Mouse (Mus musculus): ENCODE data around the gene Gm42791. TPM values are rescaled to one million over a fixed set of nuclear protein-coding genes. Genes with fewer than 3 reads are reported as not detected.

The Gm42791 gene
- polyA plus RNA-seq, 1 experiment from 2014 or later, result 0.47 TPM

DNA sequence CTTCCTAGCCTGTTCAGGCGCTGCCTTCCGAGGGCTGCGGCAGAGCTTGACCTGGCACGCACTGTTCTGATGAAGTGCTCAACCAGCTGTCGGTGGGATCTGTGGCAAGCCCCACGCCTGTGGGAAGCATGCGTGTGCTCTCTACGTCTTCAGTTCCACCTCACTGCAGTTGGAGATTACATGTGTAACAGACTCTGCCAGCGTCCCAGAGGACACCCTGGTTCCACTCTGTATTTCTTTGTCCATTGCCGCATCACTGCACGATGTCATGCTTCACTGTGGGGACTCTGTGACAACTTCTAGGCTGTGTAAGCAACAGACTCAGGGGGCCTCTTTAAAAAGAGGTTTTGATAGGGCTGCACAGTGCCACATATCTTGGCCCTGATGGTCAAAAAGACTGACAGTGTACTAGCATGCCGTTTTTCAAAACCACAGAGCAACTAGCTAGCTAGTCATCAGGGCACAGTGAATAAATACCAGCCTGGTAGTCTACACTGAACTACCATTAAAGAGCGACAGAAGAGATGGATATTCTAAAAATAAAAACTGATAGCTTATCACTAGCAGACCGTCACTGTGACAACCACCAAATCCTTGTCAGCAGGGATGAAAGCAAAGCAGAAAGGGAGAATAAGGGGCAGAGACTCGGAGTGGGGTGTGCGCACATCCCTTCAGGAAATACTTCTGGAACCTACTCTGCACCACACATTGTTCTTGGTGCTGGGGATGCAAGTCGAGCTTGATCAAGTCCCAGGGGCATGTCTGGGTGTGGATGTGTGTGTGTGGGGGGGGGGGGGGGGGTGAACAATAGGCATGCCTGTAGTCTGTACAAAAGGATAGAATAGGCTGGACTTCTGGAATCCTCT lies 86.5 kb downstream of the Gm42791 start:
- peaks cover 8% of the 10 kb centered on the region for H3K36me3 ChIP-seq (ENCODE audit: control insufficient read depth, insufficient read depth, low read length)
- WGBS, result 65% methylated on average over 17 of the region's 17 CpGs
- no peak overlapping the region for H3K27ac ChIP-seq (ENCODE audit: low read depth, low read length)
- H3K4me2 ChIP-seq (replicated peaks; ENCODE audit: low read depth, low read length), result no peak overlapping the region
- no peaks in the 10 kb centered on the region for H3K27me3 ChIP-seq (ENCODE audit: control insufficient read depth, insufficient read depth, low read length)
- H3K4me3 ChIP-seq (ENCODE audit: low read length), result no peak overlapping the region
- H3K9me3 ChIP-seq (ENCODE audit: control insufficient read depth, low read length), result no peaks in the 10 kb centered on the region
- peak; percentile 29 for ATAC-seq (ENCODE audit: low FRiP score, low TSS enrichment)
- no peak overlapping the region for H3K9ac ChIP-seq (ENCODE audit: low read depth, low read length)
- peaks cover 10% of the 10 kb centered on the region for H3K4me1 ChIP-seq (ENCODE audit: control insufficient read depth, insufficient read depth, low read length)

GRCm38 (mm10) chr5:148906305-148906704 lies 88.6 kb downstream of the Gm42791 start:
- Histone ChIP-seq H3K27me3 (ENCODE audit: control insufficient read depth, insufficient read depth, low read length) (no peaks in the 10 kb centered on the region), H3K9me3 (ENCODE audit: control insufficient read depth, low read length) (no peaks in the 10 kb centered on the region), H3K4me2 (replicated peaks; ENCODE audit: low read depth, low read length) (no peak overlapping the region), H3K4me3 (ENCODE audit: low read length) (no peak overlapping the region), H3K4me1 (ENCODE audit: control insufficient read depth, insufficient read depth, low read length) (peaks cover 10% of the 10 kb centered on the region), H3K36me3 (ENCODE audit: control insufficient read depth, insufficient read depth, low read length) (peaks cover 10% of the 10 kb centered on the region), H3K9ac (ENCODE audit: low read depth, low read length) (no peak overlapping the region), H3K27ac (ENCODE audit: low read depth, low read length) (no peak overlapping the region)
- no peak for ATAC-seq (ENCODE audit: low FRiP score, low TSS enrichment)
- WGBS, result 75% methylated on average over 4 of the region's 4 CpGs

DNA sequence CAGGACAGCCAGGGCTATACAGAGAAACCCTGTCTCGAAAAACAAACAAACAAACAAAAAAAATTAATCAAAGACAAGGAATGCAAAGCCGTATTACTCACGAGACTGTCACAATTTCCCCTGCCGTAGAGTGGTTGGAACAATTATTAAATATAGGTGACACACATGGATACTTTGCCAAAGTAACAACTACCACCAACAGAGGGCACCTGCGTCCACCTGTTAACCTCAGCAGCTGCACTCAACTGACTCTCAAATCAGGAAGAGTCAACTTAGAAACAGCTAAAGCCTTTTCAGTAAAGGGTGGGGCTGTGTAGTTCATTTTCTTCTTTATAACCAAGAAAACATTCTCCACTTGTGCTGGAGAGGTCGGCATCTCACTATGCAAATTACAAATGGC lies 90.1 kb downstream of the Gm42791 start:
- Histone ChIP-seq H3K9me3 (ENCODE audit: control insufficient read depth, low read length) (no peaks in the 10 kb centered on the region), H3K4me1 (ENCODE audit: control insufficient read depth, insufficient read depth, low read length) (peaks cover 10% of the 10 kb centered on the region), H3K27me3 (ENCODE audit: control insufficient read depth, insufficient read depth, low read length) (no peaks in the 10 kb centered on the region), H3K27ac (ENCODE audit: low read depth, low read length) (no peak overlapping the region), H3K4me2 (replicated peaks; ENCODE audit: low read depth, low read length) (no peak overlapping the region), H3K9ac (ENCODE audit: low read depth, low read length) (no peak overlapping the region), H3K36me3 (ENCODE audit: control insufficient read depth, insufficient read depth, low read length) (peaks cover 10% of the 10 kb centered on the region), H3K4me3 (ENCODE audit: low read length) (no peak overlapping the region)
- ATAC-seq (ENCODE audit: low FRiP score, low TSS enrichment), result no peak
- WGBS, result 76% methylated on average over 6 of the region's 6 CpGs

GRCm38 (mm10) chr5:148899361-148899760 lies 95.6 kb downstream of the Gm42791 start:
- H3K4me1 ChIP-seq (ENCODE audit: control insufficient read depth, insufficient read depth, low read length), result peaks cover 5% of the 10 kb centered on the region; the same call in 1 of the 2 replicates
- H3K4me2 ChIP-seq (replicated peaks; ENCODE audit: low read depth, low read length), result no peak overlapping the region
- 89% methylated on average over 7 of the region's 7 CpGs for WGBS
- H3K4me3 ChIP-seq (ENCODE audit: low read length), result no peak overlapping the region
- H3K9me3 ChIP-seq (ENCODE audit: control insufficient read depth, low read length), result no peaks in the 10 kb centered on the region
- peaks cover 9% of the 10 kb centered on the region for H3K36me3 ChIP-seq (ENCODE audit: control insufficient read depth, insufficient read depth, low read length)
- H3K27ac ChIP-seq (ENCODE audit: low read depth, low read length), result no peak overlapping the region
- H3K27me3 ChIP-seq (ENCODE audit: control insufficient read depth, insufficient read depth, low read length), result no peaks in the 10 kb centered on the region
- ATAC-seq (ENCODE audit: low FRiP score, low TSS enrichment), result no peak
- H3K9ac ChIP-seq (ENCODE audit: low read depth, low read length), result no peak overlapping the region

DNA sequence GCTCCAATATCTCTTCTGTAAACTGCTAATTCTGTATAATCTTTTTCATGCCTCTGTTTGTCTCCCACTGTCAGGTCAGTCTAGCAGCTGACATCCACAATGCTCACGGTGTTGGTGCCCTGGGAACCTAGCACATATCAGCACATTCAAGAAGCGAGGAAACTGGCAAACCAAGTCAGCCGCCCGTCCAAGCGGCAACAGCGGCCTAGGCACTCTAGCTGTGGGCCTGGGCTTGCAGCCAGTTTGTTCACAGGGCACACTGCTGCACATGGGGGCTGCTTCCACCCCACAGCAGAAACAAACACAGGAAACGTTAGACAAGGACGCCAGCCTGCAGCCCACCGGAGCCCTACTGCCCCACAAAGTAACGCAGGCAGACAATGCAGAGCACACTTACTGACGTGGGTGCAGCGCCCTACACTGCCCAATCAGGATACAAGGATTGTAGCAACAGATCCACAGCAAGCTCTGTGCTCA lies 97.0 kb downstream of the Gm42791 start:
- H3K4me2 ChIP-seq (replicated peaks; ENCODE audit: low read depth, low read length), result no peak overlapping the region
- no peak for ATAC-seq (ENCODE audit: low FRiP score, low TSS enrichment)
- no peaks in the 10 kb centered on the region for H3K9me3 ChIP-seq (ENCODE audit: control insufficient read depth, low read length)
- peaks cover 4% of the 10 kb centered on the region; the same call in 1 of the 2 replicates for H3K36me3 ChIP-seq (ENCODE audit: control insufficient read depth, insufficient read depth, low read length)
- WGBS, result 62% methylated on average over 12 of the region's 12 CpGs
- no peak overlapping the region for H3K27ac ChIP-seq (ENCODE audit: low read depth, low read length)
- peaks cover 5% of the 10 kb centered on the region; the same call in 1 of the 2 replicates for H3K4me1 ChIP-seq (ENCODE audit: control insufficient read depth, insufficient read depth, low read length)
- H3K4me3 ChIP-seq (ENCODE audit: low read length), result no peak overlapping the region
- H3K27me3 ChIP-seq (ENCODE audit: control insufficient read depth, insufficient read depth, low read length), result no peaks in the 10 kb centered on the region
- H3K9ac ChIP-seq (ENCODE audit: low read depth, low read length), result no peak overlapping the region

- Histone ChIP-seq H3K4me3 (ENCODE audit: low read length) (no peak overlapping the region), H3K4me1 (ENCODE audit: control insufficient read depth, insufficient read depth, low read length) (peaks cover 5% of the 10 kb centered on the region; the same call in 1 of the 2 replicates), H3K9ac (ENCODE audit: low read depth, low read length) (no peak overlapping the region), H3K9me3 (ENCODE audit: control insufficient read depth, low read length) (no peaks in the 10 kb centered on the region), H3K4me2 (replicated peaks; ENCODE audit: low read depth, low read length) (no peak overlapping the region), H3K27ac (ENCODE audit: low read depth, low read length) (no peak overlapping the region), H3K27me3 (ENCODE audit: control insufficient read depth, insufficient read depth, low read length) (no peaks in the 10 kb centered on the region), H3K36me3 (ENCODE audit: control insufficient read depth, insufficient read depth, low read length) (peaks cover 7% of the 10 kb centered on the region; the same call in 1 of the 2 replicates)
- no peak for ATAC-seq (ENCODE audit: low FRiP score, low TSS enrichment)
- WGBS, result 54% methylated on average over 14 of the region's 14 CpGs
Measured at GRCm38 (mm10) chr5:148897069-148897702, 97.8 kb downstream of the Gm42791 start.

GRCm38 (mm10) chr5:148896515-148896914 lies 98.4 kb downstream of the Gm42791 start:
- Histone ChIP-seq H3K4me3 (ENCODE audit: low read length) (no peak overlapping the region), H3K4me1 (ENCODE audit: control insufficient read depth, insufficient read depth, low read length) (peaks cover 5% of the 10 kb centered on the region; the same call in 1 of the 2 replicates), H3K27ac (ENCODE audit: low read depth, low read length) (no peak overlapping the region), H3K9ac (ENCODE audit: low read depth, low read length) (no peak overlapping the region), H3K36me3 (ENCODE audit: control insufficient read depth, insufficient read depth, low read length) (peaks cover 12% of the 10 kb centered on the region; the same call in 1 of the 2 replicates), H3K27me3 (ENCODE audit: control insufficient read depth, insufficient read depth, low read length) (no peaks in the 10 kb centered on the region), H3K9me3 (ENCODE audit: control insufficient read depth, low read length) (no peaks in the 10 kb centered on the region), H3K4me2 (replicated peaks; ENCODE audit: low read depth, low read length) (no peak overlapping the region)
- ATAC-seq (ENCODE audit: low FRiP score, low TSS enrichment), result no peak
- 80% methylated on average over 10 of the region's 10 CpGs for WGBS

GRCm38 (mm10) chr5:148895833-148896232 lies 99.1 kb downstream of the Gm42791 start:
- Histone ChIP-seq H3K9ac (ENCODE audit: low read depth, low read length) (no peak overlapping the region), H3K27ac (ENCODE audit: low read depth, low read length) (no peak overlapping the region), H3K4me1 (ENCODE audit: control insufficient read depth, insufficient read depth, low read length) (peaks cover 5% of the 10 kb centered on the region; the same call in 1 of the 2 replicates), H3K4me3 (ENCODE audit: low read length) (no peak overlapping the region), H3K27me3 (ENCODE audit: control insufficient read depth, insufficient read depth, low read length) (no peaks in the 10 kb centered on the region), H3K36me3 (ENCODE audit: control insufficient read depth, insufficient read depth, low read length) (peaks cover 18% of the 10 kb centered on the region; the same call in 1 of the 2 replicates), H3K9me3 (ENCODE audit: control insufficient read depth, low read length) (no peaks in the 10 kb centered on the region), H3K4me2 (replicated peaks; ENCODE audit: low read depth, low read length) (no peak overlapping the region)
- WGBS, result 52% methylated on average over 7 of the region's 7 CpGs
- 0 out of 2 replicates have a peak, but pooled peaks have one; percentile 4 for ATAC-seq (ENCODE audit: low FRiP score, low TSS enrichment)
